Mouse (Mus musculus): ENCODE results near the gene Pigo. TPM values are rescaled to one million over a fixed set of nuclear protein-coding genes. Genes with fewer than 3 reads are reported as not detected.
"Not testable (repeated sequence)": the region's sequence is repeated elsewhere in the genome, so short reads cannot be mapped to it uniquely, and the experiment has no call there.

Pigo gene
- total RNA-seq, 2 experiments from 2014 or later: 5.2 to 5.9 TPM

DNA sequence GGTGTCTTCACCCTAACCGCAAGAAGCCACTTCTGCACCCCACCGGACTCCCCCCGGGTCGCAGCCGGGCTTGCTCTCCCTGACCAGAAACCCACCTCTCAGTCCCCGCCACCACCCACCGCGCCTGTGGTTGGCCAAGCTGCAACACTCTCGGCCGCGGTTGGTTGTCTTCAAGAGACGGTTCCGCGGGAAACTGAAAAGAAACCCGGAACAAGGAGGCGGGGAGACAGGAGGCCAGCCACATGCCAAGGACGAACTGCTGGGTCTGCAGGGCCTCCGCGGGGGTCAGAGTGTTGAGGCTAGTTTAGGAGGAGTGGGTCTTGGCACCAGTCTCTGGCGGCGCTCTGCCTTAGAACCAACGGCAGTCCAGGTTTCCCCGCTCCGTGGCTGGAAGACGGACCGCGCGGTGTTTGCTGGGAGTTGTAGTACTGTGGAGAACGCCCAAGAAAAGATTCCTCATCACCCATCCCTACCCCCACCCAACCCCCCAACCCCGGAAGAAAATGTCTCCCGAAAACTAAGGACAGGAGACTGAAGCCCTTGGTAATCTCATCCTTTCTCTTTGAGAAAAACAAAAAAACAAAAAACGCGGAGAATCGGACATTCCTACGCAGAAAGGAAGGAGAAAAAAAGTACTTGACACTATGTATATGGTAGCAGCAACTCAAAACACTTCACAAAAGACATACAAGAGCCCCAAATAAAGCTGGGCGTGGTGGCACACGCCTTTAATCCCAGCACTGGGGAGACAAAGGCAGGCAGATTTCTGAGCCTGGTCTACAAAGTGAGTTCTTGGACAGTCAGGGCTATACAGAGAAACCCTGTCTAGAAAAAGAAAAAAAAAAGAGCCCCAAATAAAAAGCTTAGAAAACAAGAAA, 15.2 kb downstream of the Pigo start, which contains the start of gene Fancg:
Gene Fancg (minus strand): TSS at position 346 of the 878 bp plus-strand sequence.
- peak; percentile 72 to 80 for DNase-seq
- intact Hi-C loops (cut with DNase I): no loop called here

GRCm38 (mm10) chr4:43005765-43006164, 19.9 kb downstream of the Pigo start:
- intact Hi-C loops (cut with DNase I): no loop called here
- no peak for DNase-seq

DNA sequence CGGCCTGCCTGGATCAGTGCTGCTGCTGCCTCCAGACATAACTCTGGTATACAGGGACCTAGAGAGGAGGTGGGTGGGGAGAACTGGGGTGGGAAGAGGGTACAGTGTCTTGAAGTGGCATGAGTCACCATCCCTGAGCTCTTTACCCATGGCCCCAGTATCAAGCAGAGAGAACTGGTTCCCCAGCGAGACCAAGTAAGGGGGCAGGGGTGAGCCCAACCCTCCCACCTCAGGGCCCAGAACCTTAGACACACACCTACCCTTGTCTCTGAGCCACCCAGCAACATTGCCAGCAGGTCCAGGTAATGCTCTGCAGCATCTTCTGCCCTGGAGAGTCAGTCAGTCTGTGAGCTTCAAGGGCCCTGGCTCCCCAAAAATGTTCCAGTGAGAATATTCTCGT, 20.7 kb downstream of the Pigo start:
- no peak for DNase-seq
- intact Hi-C loops (cut with DNase I): no loop called here

DNA sequence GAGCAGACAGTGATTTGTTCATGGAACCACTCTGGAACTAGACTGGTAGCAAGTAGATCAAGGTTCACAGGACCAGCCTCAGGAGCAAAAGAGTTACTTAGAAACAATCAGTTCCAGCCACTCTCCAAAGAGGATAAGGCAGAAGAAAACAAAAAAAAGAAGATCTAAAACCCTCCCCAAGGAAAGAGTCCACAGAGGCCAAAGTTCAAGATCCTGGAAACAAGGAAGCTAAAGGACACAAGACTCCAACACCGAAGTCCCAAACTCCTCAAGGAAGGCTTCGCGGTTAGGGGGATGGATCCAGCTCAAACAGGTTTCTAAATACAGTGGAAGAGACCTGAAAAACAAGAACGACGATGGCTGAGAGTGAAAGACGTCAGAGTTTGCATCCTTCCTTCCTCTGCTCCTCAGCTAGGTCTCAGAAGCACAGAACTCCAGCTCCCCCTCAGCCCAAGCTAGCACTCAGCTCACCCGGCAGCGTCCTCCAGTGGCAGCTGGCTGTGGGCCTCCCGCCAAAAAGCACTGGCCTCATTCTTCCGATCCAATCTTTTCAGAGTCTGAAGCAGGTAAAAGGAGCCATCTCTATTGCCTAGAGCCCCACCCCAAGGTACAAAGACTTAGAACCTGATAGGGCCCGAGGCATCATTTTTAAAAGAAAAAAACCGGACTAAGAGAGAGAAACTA, 22.7 kb downstream of the Pigo start:
- DNase-seq: no peak
- intact Hi-C loops (cut with DNase I): no loop called here

GRCm38 (mm10) chr4:43001272-43001671, 24.3 kb downstream of the Pigo start:
- intact Hi-C loops (cut with DNase I): no loop called here
- DNase-seq: no peak

GRCm38 (mm10) chr4:43000141-43000986, 25.3 kb downstream of the Pigo start, which contains the start of gene Vcp:
TSS of gene Vcp (minus strand) at chr4:43000507.
- intact Hi-C loops (cut with DNase I): not testable (repeated sequence)
- peak; percentile 97 to 99 for DNase-seq

DNA sequence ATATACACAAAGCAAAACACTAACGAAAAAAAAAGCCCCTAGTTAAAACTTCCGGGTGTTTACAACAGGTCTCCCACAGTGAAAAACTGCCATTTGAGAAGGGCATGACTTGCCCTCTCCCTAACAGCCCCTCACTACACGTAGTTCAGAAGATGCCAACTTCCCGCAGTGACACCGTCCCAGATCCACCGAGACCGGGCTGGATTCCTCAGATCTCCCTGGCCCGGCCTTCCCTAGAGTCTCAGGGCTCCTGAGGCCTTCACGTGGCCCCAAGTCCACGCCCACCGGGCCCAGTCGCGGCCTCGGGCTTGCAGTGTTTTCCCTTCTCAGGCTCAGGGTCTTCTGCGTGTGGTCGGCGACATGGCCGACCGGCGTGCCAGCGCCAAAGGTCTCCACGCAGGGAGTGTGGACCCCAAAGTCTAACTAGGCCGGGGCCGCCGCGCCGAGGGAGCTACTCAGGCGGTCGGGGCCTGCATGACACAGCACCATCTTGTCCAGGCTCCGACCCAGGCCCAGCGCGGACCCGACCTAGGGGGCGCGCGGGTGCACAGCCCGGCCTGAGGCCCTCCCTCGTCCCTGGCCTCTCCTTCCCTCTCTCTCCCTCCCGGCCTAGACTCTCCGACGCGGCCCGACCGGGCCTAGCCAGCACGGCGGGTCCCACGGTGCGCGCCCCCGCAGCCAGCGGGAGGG, 26.0 kb downstream of the Pigo start:
- intact Hi-C loops (cut with DNase I): no loop called here
- DNase-seq: peak; percentile 59 to 69

- intact Hi-C loops (cut with DNase I): no loop called here
- no peak for DNase-seq
These were observed 27.6 kb downstream of the Pigo start for GRCm38 (mm10) chr4:42998022-42998421.

DNA sequence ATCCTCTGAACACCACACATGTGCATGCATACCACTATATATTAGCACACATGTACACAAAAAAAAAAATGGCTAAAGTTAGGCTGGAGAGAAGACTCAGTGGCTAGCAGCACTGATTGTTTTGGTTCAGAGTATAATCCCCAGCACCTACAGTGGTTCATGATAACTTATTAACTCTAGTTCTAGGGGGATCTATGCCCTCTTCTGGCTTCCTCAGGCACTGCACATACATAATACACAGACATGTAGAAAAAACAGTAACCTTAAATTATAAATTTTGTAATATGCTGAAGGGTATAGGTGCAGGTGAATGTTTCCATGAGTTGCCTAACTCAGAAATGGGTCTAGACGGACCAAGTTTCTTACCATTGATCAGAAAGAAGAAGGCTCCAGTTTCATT, 37.3 kb downstream of the Pigo start:
- intact Hi-C loops (cut with DNase I): no loop called here
- no peak for DNase-seq

GRCm38 (mm10) chr4:42980467-42980866, 45.2 kb downstream of the Pigo start:
- DNase-seq; intact Hi-C loops (cut with DNase I): not testable (repeated sequence)

GRCm38 (mm10) chr4:42978062-42978461, 47.6 kb downstream of the Pigo start:
- intact Hi-C loops (cut with DNase I): no loop called here
- DNase-seq: no peak

GRCm38 (mm10) chr4:42973868-42974267, 51.8 kb downstream of the Pigo start:
- intact Hi-C loops (cut with DNase I): no loop called here
- DNase-seq: no peak

DNA sequence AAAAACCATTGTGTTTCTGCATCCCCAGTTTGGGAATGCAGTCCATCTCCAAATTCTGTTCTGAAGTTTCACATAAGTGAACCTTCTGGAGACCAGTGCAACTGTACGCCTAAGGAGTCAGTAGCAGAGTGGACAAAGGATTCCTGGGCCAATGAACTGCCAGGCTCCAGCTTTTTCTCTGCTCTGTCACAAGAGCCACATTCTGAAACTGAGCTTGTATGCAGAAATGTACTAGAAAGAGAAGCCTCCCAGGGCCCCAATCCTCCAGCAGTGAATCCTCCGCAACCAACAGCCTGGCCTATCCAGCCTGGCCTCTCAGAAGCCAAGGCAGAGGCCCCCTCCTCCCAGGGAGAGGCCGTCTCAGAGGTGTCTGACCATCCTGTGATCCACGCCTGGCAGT, 52.7 kb downstream of the Pigo start:
- no peak for DNase-seq
- intact Hi-C loops (cut with DNase I): no loop called here

- intact Hi-C loops (cut with DNase I): no loop called here
- DNase-seq: no peak
These were observed 56.3 kb downstream of the Pigo start, which contains the start of gene 1700022I11Rik for GRCm38 (mm10) chr4:42969304-42969703. TSS of gene 1700022I11Rik (plus strand) at chr4:42969604.

Other genes with a start within 250 kb of the Pigo start
- not detected for gene Fam205a1, start 171.9 kb downstream of the Pigo start, total RNA-seq (2021)
- gene Gm12394, start 169.0 kb downstream of the Pigo start, total RNA-seq (2021): not detected
- under 1 TPM; 0.37 to 0.41 TPM for gene Fam205c, start 151.6 kb downstream of the Pigo start, total RNA-seq (2021)
- gene Phf24, start 109.2 kb downstream of the Pigo start, total RNA-seq (2021): under 1 TPM; 0.15 to 0.97 TPM
- 100 to 1,000 TPM; 191 to 213 TPM for gene Dnajb5, start 76.0 kb downstream of the Pigo start, total RNA-seq (2021)
- not detected for gene 1700022I11Rik, start 56.2 kb downstream of the Pigo start, total RNA-seq (2021)
- 100 to 1,000 TPM; 225 to 248 TPM for gene Vcp, start 25.3 kb downstream of the Pigo start, total RNA-seq (2021)
- 1 to 10 TPM in 1 of 2 experiments, under 1 TPM in 1; 0.84 to 1.1 TPM for gene Fancg, start 15.3 kb downstream of the Pigo start, total RNA-seq (2021)
- 10 to 100 TPM; 78.9 to 95.1 TPM for gene Stoml2, start 5.9 kb upstream of the Pigo start, total RNA-seq (2021)
- gene Fam214b, start 20.4 kb upstream of the Pigo start, total RNA-seq (2021): 10 to 100 TPM; 22.1 to 30.6 TPM
- gene Unc13b, start 33.1 kb upstream of the Pigo start, total RNA-seq (2021): 1 to 10 TPM; 2.3 to 2.8 TPM
- gene Atp8b5, start 241.3 kb upstream of the Pigo start, total RNA-seq (2021): not detected